Mouse (Mus musculus): ENCODE measurements around the gene Sympk.
A peak's percentile ranks its signal among the peaks of the same experiment; 100 is the strongest.

- no peak for TF ChIP-seq POLR2A (IDR thresholded peaks at IDR 0.05; ENCODE audit: insufficient read depth, low read depth, low read length)
- TF ChIP-seq CTCF (IDR thresholded peaks at IDR 0.05; ENCODE audit: insufficient read depth, low read depth, low read length): peak; percentile 90
Measured at GRCm38 (mm10) chr7:19006476-19006875, 17.7 kb upstream of the Sympk start.

All from olfactory bulb, adult 2 months (tissue).